Mouse (Mus musculus): ENCODE measurements around the gene Gm49425. TPM values are rescaled to one million over a fixed set of nuclear protein-coding genes. Genes with fewer than 3 reads are reported as not detected.

The Gm49425 gene
- polyA plus RNA-seq, 2 experiments = 0.23 to 0.45 TPM

- Histone ChIP-seq H3K4me1 (ENCODE audit: control insufficient read depth, insufficient read depth, low read length) (no peaks in the 10 kb centered on the region), H3K9ac (ENCODE audit: low read depth, low read length, severe bottlenecking) (no peak overlapping the region), H3K4me2 (replicated peaks; ENCODE audit: low read depth, low read length, severe bottlenecking) (no peak overlapping the region), H3K4me3 (replicated peaks; ENCODE audit: low read length) (no peak overlapping the region), H3K27ac (replicated peaks; ENCODE audit: low read depth, low read length) (no peak overlapping the region), H3K36me3 (ENCODE audit: control insufficient read depth, insufficient read depth, low read length) (no peaks in the 10 kb centered on the region), H3K27me3 (ENCODE audit: control insufficient read depth, insufficient read depth, low read length) (no peaks in the 10 kb centered on the region), H3K9me3 (ENCODE audit: control insufficient read depth, low read length) (no peaks in the 10 kb centered on the region)
- WGBS = 55% methylated on average over 14 of the region's 14 CpGs
- no peak for TF ChIP-seq POLR2A (IDR thresholded peaks at IDR 0.05; ENCODE audit: borderline replicate concordance, extremely low read depth, insufficient read depth, insufficient read length)
- DNase-seq (ENCODE audit: low spot score) (no peak), ATAC-seq (ENCODE audit: low FRiP score, low read depth) (no peak)
Measured at GRCm38 (mm10) chr15:101506896-101507758, 9.9 kb downstream of the Gm49425 start.

- no peak for TF ChIP-seq POLR2A (IDR thresholded peaks at IDR 0.05; ENCODE audit: borderline replicate concordance, extremely low read depth, insufficient read depth, insufficient read length)
- H3K27me3 ChIP-seq (ENCODE audit: control insufficient read depth, insufficient read depth, low read length) = no peaks in the 10 kb centered on the region
- no peak overlapping the region for H3K9ac ChIP-seq (ENCODE audit: low read depth, low read length, severe bottlenecking)
- no peaks in the 10 kb centered on the region for H3K36me3 ChIP-seq (ENCODE audit: control insufficient read depth, insufficient read depth, low read length)
- H3K9me3 ChIP-seq (ENCODE audit: control insufficient read depth, low read length) = no peaks in the 10 kb centered on the region
- no peak overlapping the region for H3K4me2 ChIP-seq (replicated peaks; ENCODE audit: low read depth, low read length, severe bottlenecking)
- peaks cover 6% of the 10 kb centered on the region; the same call in 1 of the 2 replicates for H3K4me1 ChIP-seq (ENCODE audit: control insufficient read depth, insufficient read depth, low read length)
- ATAC-seq (ENCODE audit: low FRiP score, low read depth) (no peak), DNase-seq (ENCODE audit: low spot score) (no peak)
- H3K4me3 ChIP-seq (replicated peaks; ENCODE audit: low read length) = no peak overlapping the region
- H3K27ac ChIP-seq (replicated peaks; ENCODE audit: low read depth, low read length) = no peak overlapping the region
- WGBS = 59% methylated on average over 2 of the region's 2 CpGs
Measured at GRCm38 (mm10) chr15:101497181-101497580, 19.9 kb downstream of the Gm49425 start.

GRCm38 (mm10) chr15:101495266-101495665 lies 21.8 kb downstream of the Gm49425 start:
- 76% methylated on average over 8 of the region's 8 CpGs for WGBS
- TF ChIP-seq POLR2A (IDR thresholded peaks at IDR 0.05; ENCODE audit: borderline replicate concordance, extremely low read depth, insufficient read depth, insufficient read length) = no peak

GRCm38 (mm10) chr15:101494203-101494602 lies 22.9 kb downstream of the Gm49425 start:
- no peak overlapping the region for H3K9ac ChIP-seq (ENCODE audit: low read depth, low read length, severe bottlenecking)
- H3K4me1 ChIP-seq (ENCODE audit: control insufficient read depth, insufficient read depth, low read length) = peaks cover 6% of the 10 kb centered on the region; the same call in 1 of the 2 replicates
- no peak for TF ChIP-seq POLR2A (IDR thresholded peaks at IDR 0.05; ENCODE audit: borderline replicate concordance, extremely low read depth, insufficient read depth, insufficient read length)
- DNase-seq (ENCODE audit: low spot score) (no peak), ATAC-seq (ENCODE audit: low FRiP score, low read depth) (no peak)
- no peaks in the 10 kb centered on the region for H3K36me3 ChIP-seq (ENCODE audit: control insufficient read depth, insufficient read depth, low read length)
- no peaks in the 10 kb centered on the region for H3K27me3 ChIP-seq (ENCODE audit: control insufficient read depth, insufficient read depth, low read length)
- no peak overlapping the region for H3K4me3 ChIP-seq (replicated peaks; ENCODE audit: low read length)
- 38% methylated on average over 1 of the region's 1 CpGs for WGBS
- no peak overlapping the region for H3K4me2 ChIP-seq (replicated peaks; ENCODE audit: low read depth, low read length, severe bottlenecking)
- H3K9me3 ChIP-seq (ENCODE audit: control insufficient read depth, low read length) = no peaks in the 10 kb centered on the region
- no peak overlapping the region for H3K27ac ChIP-seq (replicated peaks; ENCODE audit: low read depth, low read length)

More at GRCm38 (mm10) chr15:101495266-101495665, 21.8 kb downstream of the Gm49425 start:
- Histone ChIP-seq H3K9ac (ENCODE audit: low read depth, low read length, severe bottlenecking) (no peak overlapping the region), H3K9me3 (ENCODE audit: control insufficient read depth, low read length) (no peaks in the 10 kb centered on the region), H3K36me3 (ENCODE audit: control insufficient read depth, insufficient read depth, low read length) (no peaks in the 10 kb centered on the region), H3K4me2 (replicated peaks; ENCODE audit: low read depth, low read length, severe bottlenecking) (no peak overlapping the region), H3K4me3 (replicated peaks; ENCODE audit: low read length) (no peak overlapping the region), H3K27ac (replicated peaks; ENCODE audit: low read depth, low read length) (no peak overlapping the region), H3K27me3 (ENCODE audit: control insufficient read depth, insufficient read depth, low read length) (no peaks in the 10 kb centered on the region), H3K4me1 (ENCODE audit: control insufficient read depth, insufficient read depth, low read length) (peaks cover 6% of the 10 kb centered on the region; the same call in 1 of the 2 replicates)
- DNase-seq (ENCODE audit: low spot score) (no peak), ATAC-seq (ENCODE audit: low FRiP score, low read depth) (no peak)

GRCm38 (mm10) chr15:101493713-101494112 lies 23.3 kb downstream of the Gm49425 start:
- Histone ChIP-seq H3K4me1 (ENCODE audit: control insufficient read depth, insufficient read depth, low read length) (peaks cover 6% of the 10 kb centered on the region; the same call in 1 of the 2 replicates), H3K9ac (ENCODE audit: low read depth, low read length, severe bottlenecking) (no peak overlapping the region), H3K27ac (replicated peaks; ENCODE audit: low read depth, low read length) (no peak overlapping the region), H3K9me3 (ENCODE audit: control insufficient read depth, low read length) (no peaks in the 10 kb centered on the region), H3K27me3 (ENCODE audit: control insufficient read depth, insufficient read depth, low read length) (no peaks in the 10 kb centered on the region), H3K4me2 (replicated peaks; ENCODE audit: low read depth, low read length, severe bottlenecking) (no peak overlapping the region), H3K36me3 (ENCODE audit: control insufficient read depth, insufficient read depth, low read length) (no peaks in the 10 kb centered on the region), H3K4me3 (replicated peaks; ENCODE audit: low read length) (no peak overlapping the region)
- no peak for ATAC-seq (ENCODE audit: low FRiP score, low read depth)
- DNase-seq (ENCODE audit: low spot score) = no peak
- no peak for TF ChIP-seq POLR2A (IDR thresholded peaks at IDR 0.05; ENCODE audit: borderline replicate concordance, extremely low read depth, insufficient read depth, insufficient read length)
- 84% methylated on average over 6 of the region's 6 CpGs for WGBS

Measured in limb, embryonic 14.5 days (tissue).